Mouse (Mus musculus): Measurements from ENCODE around the gene Evpl. TPM values are rescaled to one million over a fixed set of nuclear protein-coding genes. Genes with fewer than 3 reads are reported as not detected.
A peak's percentile ranks its signal among the peaks of the same experiment; 100 is the strongest.

Evpl gene
- polyA plus RNA-seq, 1 experiment from 2014 or later: 0.62 TPM

DNA sequence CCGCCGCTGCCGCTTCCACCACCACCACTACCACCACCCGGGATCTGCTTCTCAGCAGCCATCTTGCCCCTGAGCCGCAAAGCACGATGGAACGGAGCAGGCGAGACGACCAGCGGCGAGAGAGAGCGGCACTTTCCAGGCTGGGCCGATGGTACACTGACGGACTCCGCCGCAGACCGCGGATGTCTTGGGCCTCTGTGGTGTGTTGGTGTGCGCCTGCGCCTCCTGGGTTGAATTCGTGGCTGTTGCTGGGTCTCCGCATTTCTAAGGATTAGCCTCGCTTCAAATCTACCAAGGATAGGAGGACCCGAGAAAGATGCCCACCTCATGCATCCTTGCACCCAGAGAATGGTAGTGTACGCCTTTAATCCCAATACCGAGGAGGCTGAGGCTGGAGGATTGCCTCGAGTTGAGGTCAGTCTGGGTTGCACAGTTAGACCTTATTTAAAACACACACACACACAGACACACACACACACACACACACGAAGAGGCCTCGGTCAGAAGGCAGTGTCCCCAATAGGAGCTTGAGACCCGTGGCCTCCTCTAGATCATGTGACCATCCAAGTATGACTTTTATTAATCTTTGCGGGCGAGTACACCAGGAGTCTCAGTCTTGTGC is 36.3 kb upstream of the Evpl start, which contains the start of gene Srp68:
TSS of gene Srp68 (minus strand) at position 173 of the 622 bp plus-strand sequence.
- peak within 1 kb of the TSS; percentile 93 for H3K4me3 ChIP-seq (replicated peaks; ENCODE audit: low read length)
- DNase-seq (ENCODE audit: low spot score): peak; percentile 94
- WGBS: 4% methylated on average over 32 of the region's 32 CpGs
- peak; percentile 98 for ATAC-seq (ENCODE audit: low FRiP score)
- peak within 1 kb of the TSS; percentile 89 for H3K27ac ChIP-seq
- H3K27me3 ChIP-seq (ENCODE audit: control insufficient read depth, insufficient read depth, low read length): no peaks in the 10 kb centered on the region
- H3K4me2 ChIP-seq (replicated peaks): peak within 1 kb of the TSS; percentile 93
- no peaks in the 10 kb centered on the region for H3K9me3 ChIP-seq (ENCODE audit: control insufficient read depth, low read length)
- peaks cover 15% of the 10 kb centered on the region for H3K4me1 ChIP-seq (replicated peaks; ENCODE audit: control insufficient read depth, insufficient read depth, low read length)
- peak within 1 kb of the TSS; percentile 93 for H3K9ac ChIP-seq
- H3K36me3 ChIP-seq (replicated peaks; ENCODE audit: control insufficient read depth, insufficient read depth): peaks cover 32% of the 10 kb centered on the region

DNA sequence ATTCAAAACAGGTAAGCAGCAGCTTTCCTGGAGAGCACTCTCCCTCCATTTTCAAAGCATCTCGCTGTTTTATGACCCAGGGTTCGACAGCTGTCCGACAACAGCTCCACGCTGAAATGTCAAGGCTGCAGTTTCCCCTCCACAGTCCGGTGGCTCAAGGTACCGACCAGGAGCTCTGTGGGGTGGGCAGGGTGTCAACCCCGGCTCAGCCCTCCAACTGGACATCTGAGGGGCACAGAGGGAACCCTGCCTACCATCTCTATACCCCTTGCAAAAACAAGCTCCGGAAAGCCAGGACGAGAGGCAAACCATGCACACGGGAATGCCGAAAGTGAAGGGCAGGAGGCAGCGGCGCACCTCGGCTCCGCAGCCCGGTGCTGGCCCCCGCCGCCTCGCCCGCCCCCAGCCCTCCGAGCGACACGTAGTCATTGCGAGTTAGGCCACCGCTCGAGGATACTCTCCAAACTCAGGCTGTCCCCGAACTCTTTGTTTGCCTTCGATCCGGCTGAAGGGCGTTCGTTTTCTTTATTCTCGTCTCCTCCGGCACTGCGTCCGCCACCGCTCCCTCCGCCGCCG is 35.7 kb upstream of the Evpl start:
- Histone ChIP-seq H3K4me1 (replicated peaks; ENCODE audit: control insufficient read depth, insufficient read depth, low read length) (peaks cover 15% of the 10 kb centered on the region), H3K9ac (peak overlapping the region; percentile 93), H3K36me3 (replicated peaks; ENCODE audit: control insufficient read depth, insufficient read depth) (peaks cover 38% of the 10 kb centered on the region), H3K4me2 (replicated peaks) (peak overlapping the region; percentile 93), H3K27me3 (ENCODE audit: control insufficient read depth, insufficient read depth, low read length) (no peaks in the 10 kb centered on the region), H3K4me3 (replicated peaks; ENCODE audit: low read length) (peak overlapping the region; percentile 93), H3K27ac (peak overlapping the region; percentile 40; the same call in 1 of the 2 replicates), H3K9me3 (ENCODE audit: control insufficient read depth, low read length) (no peaks in the 10 kb centered on the region)
- under 1% methylated on average over 39 of the region's 39 CpGs for WGBS
- DNase-seq (ENCODE audit: low spot score) (no peak), ATAC-seq (ENCODE audit: low FRiP score) (peak; percentile 47; the same call in 1 of the 2 replicates)

DNA sequence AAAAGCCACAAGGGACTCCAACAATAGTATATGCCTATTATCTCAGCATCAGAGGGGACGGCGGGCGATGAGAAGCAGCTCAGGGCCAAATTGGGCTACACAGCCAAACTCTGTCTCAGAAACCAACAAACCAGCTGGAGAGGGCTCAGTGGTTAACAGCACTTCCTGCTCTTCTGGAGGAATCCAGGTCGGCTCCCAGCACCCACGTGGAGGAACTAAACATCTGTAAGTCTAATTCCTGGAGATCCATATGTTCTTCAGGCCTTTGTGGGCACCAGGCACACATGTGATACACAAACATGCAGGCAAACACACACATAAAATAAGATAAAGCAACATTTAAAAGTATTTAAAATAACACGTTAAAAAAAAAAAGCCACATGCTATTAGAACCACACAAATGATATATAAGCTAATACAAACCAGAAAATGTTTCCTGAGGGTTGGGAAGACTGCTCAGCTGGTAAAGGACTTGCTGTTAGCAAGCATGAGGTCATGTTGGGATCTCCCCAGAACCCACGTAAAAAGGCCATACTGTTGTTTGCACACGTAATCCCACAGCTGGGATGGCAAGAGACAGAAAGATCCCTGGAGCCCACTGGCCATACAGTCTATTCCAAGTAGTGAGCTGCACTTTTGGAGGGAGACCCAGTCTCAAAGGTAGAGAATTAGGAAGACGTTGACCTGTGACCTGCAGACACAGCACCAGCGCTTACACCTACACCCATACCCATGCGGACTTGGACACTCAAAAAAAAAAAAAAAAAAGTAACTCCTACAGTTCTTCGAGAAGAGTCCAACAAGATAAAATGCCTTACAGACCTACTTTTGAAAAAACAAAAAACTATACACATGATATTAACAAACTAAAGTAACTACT is 35.0 kb upstream of the Evpl start:
- H3K36me3 ChIP-seq (replicated peaks; ENCODE audit: control insufficient read depth, insufficient read depth): peaks cover 45% of the 10 kb centered on the region
- H3K4me2 ChIP-seq (replicated peaks): peak overlapping the region; percentile 93
- H3K27ac ChIP-seq: no peak overlapping the region
- peak overlapping the region; percentile 93 for H3K4me3 ChIP-seq (replicated peaks; ENCODE audit: low read length)
- no peaks in the 10 kb centered on the region for H3K9me3 ChIP-seq (ENCODE audit: control insufficient read depth, low read length)
- WGBS: 66% methylated on average over 12 of the region's 12 CpGs
- peaks cover 15% of the 10 kb centered on the region for H3K4me1 ChIP-seq (replicated peaks; ENCODE audit: control insufficient read depth, insufficient read depth, low read length)
- H3K27me3 ChIP-seq (ENCODE audit: control insufficient read depth, insufficient read depth, low read length): no peaks in the 10 kb centered on the region
- ATAC-seq (ENCODE audit: low FRiP score) (no peak), DNase-seq (ENCODE audit: low spot score) (no peak)
- H3K9ac ChIP-seq: peak overlapping the region; percentile 93

DNA sequence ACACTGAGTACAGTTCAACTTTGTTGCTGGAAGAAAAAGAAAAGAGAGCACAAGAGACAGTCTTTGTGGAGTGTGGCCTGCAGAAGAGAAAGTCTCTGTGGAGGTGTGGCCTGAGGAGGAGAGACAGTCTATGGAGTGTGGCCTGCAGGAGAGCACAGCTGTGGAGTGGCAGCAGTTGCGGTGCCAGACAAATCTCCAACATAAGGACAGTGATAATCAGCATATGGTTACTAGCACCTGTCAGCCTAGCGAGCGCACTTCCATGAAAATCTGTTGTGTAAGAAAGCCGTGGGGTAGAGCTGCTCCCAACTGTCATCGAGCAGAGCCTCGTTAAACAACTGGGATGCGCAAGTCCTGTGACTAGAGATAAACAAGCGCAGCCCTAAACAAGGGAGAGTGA is 31.7 kb upstream of the Evpl start:
- 86% methylated on average over 8 of the region's 8 CpGs for WGBS
- H3K4me2 ChIP-seq (replicated peaks): no peak overlapping the region
- H3K9me3 ChIP-seq (ENCODE audit: control insufficient read depth, low read length): no peaks in the 10 kb centered on the region
- no peak for DNase-seq (ENCODE audit: low spot score)
- no peak for ATAC-seq (ENCODE audit: low FRiP score)
- no peaks in the 10 kb centered on the region for H3K27me3 ChIP-seq (ENCODE audit: control insufficient read depth, insufficient read depth, low read length)
- H3K27ac ChIP-seq: no peak overlapping the region
- no peak overlapping the region for H3K9ac ChIP-seq
- H3K36me3 ChIP-seq (replicated peaks; ENCODE audit: control insufficient read depth, insufficient read depth): peaks cover 76% of the 10 kb centered on the region
- peaks cover 11% of the 10 kb centered on the region for H3K4me1 ChIP-seq (replicated peaks; ENCODE audit: control insufficient read depth, insufficient read depth, low read length)
- H3K4me3 ChIP-seq (replicated peaks; ENCODE audit: low read length): no peak overlapping the region

DNA sequence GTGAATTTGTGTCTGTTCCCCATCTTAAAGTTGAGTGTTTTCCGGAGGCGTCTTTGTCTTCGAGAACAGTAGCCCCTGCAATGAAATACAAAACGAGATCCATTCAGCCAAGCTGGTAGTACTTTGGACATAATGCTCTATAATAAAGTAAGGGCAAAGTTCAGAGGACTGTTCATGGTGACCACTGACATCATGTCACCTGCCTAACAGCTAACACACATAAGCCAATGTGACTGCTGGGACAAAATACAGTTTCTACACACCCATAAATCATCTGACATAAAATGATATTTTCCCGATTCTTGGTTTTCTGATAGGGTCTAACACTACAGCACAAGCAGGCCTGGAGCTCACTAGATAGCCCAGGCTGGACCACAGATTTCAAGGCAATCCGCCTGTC is 30.4 kb upstream of the Evpl start:
- ATAC-seq (ENCODE audit: low FRiP score) (no peak), DNase-seq (ENCODE audit: low spot score) (no peak)
- no peak overlapping the region for H3K27ac ChIP-seq
- H3K4me2 ChIP-seq (replicated peaks): no peak overlapping the region
- no peaks in the 10 kb centered on the region for H3K27me3 ChIP-seq (ENCODE audit: control insufficient read depth, insufficient read depth, low read length)
- no peaks in the 10 kb centered on the region for H3K9me3 ChIP-seq (ENCODE audit: control insufficient read depth, low read length)
- H3K4me1 ChIP-seq (replicated peaks; ENCODE audit: control insufficient read depth, insufficient read depth, low read length): peaks cover 10% of the 10 kb centered on the region
- WGBS: 96% methylated on average over 6 of the region's 6 CpGs
- H3K4me3 ChIP-seq (replicated peaks; ENCODE audit: low read length): no peak overlapping the region
- H3K36me3 ChIP-seq (replicated peaks; ENCODE audit: control insufficient read depth, insufficient read depth): peaks cover 88% of the 10 kb centered on the region
- no peak overlapping the region for H3K9ac ChIP-seq

DNA sequence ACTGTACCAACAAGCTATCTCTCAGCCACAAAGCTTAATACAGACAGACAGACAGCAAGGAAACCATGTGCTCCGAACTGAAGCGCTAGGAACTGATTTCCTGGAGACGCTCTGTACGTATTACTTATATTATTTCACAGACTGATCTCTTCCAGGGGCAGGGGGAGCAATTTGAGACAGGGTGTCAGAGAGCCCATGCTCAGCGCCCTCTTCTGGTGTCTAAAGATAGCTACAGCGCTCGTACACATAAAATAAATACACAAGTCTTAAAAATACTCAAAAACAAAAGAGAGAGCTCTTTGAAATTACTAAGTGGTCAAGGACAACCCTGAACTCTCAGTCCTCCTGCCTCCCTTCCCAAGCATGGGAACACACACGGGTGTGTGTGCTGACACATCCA is 29.8 kb upstream of the Evpl start:
- DNase-seq (ENCODE audit: low spot score) (no peak), ATAC-seq (ENCODE audit: low FRiP score) (no peak)
- peaks cover 95% of the 10 kb centered on the region for H3K36me3 ChIP-seq (replicated peaks; ENCODE audit: control insufficient read depth, insufficient read depth)
- no peaks in the 10 kb centered on the region for H3K9me3 ChIP-seq (ENCODE audit: control insufficient read depth, low read length)
- no peaks in the 10 kb centered on the region for H3K27me3 ChIP-seq (ENCODE audit: control insufficient read depth, insufficient read depth, low read length)
- 90% methylated on average over 8 of the region's 8 CpGs for WGBS
- no peak overlapping the region for H3K27ac ChIP-seq
- no peak overlapping the region for H3K4me2 ChIP-seq (replicated peaks)
- no peak overlapping the region for H3K4me3 ChIP-seq (replicated peaks; ENCODE audit: low read length)
- no peak overlapping the region for H3K9ac ChIP-seq
- H3K4me1 ChIP-seq (replicated peaks; ENCODE audit: control insufficient read depth, insufficient read depth, low read length): peaks cover 4% of the 10 kb centered on the region

DNA sequence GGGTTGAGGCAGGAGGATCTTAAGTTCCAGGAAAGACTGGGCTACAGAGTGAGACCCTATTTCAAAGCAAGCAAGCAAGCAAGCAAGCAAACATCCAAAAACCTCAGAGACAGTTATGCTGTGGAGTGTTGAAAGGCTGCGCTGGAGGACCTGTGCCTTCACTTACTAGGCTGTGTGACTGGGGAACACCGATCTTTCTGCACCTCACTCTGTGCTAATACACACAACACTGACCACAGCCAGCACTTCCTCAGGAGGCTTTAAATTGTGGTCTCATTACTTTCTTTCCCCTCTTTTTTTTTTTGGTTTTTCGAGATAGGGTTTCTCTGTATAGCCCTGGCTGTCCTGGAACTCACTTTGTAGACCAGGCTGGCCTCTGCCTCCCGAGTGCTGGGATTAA is 28.0 kb upstream of the Evpl start:
- Histone ChIP-seq H3K9ac (no peak overlapping the region), H3K27ac (no peak overlapping the region), H3K27me3 (ENCODE audit: control insufficient read depth, insufficient read depth, low read length) (no peaks in the 10 kb centered on the region), H3K4me2 (replicated peaks) (no peak overlapping the region), H3K4me1 (replicated peaks; ENCODE audit: control insufficient read depth, insufficient read depth, low read length) (no peaks in the 10 kb centered on the region), H3K36me3 (replicated peaks; ENCODE audit: control insufficient read depth, insufficient read depth) (peaks cover 98% of the 10 kb centered on the region), H3K9me3 (ENCODE audit: control insufficient read depth, low read length) (no peaks in the 10 kb centered on the region), H3K4me3 (replicated peaks; ENCODE audit: low read length) (no peak overlapping the region)
- WGBS: 89% methylated on average over 4 of the region's 4 CpGs
- ATAC-seq (ENCODE audit: low FRiP score) (no peak), DNase-seq (ENCODE audit: low spot score) (no peak)

DNA sequence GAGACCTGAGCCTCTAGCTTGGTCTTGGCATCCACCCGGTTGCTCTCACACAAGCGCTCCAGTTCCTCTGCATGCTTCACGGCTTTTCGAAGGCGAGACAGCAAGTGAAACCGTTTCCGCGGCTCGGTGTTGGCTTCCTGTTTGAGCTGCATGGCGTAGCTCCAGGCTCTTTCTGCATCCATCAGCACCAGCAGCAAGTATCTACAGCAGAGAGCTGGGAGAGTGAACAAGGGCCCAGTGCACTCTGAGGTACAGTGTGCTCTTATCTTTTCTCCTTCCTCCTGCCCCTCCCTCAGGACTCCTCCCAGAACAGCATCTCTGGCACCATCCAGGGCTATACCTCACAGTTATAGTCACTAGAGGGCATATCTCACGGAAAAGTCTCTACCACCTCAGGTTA is 27.5 kb upstream of the Evpl start:
- peaks cover 98% of the 10 kb centered on the region for H3K36me3 ChIP-seq (replicated peaks; ENCODE audit: control insufficient read depth, insufficient read depth)
- DNase-seq (ENCODE audit: low spot score): no peak

DNA sequence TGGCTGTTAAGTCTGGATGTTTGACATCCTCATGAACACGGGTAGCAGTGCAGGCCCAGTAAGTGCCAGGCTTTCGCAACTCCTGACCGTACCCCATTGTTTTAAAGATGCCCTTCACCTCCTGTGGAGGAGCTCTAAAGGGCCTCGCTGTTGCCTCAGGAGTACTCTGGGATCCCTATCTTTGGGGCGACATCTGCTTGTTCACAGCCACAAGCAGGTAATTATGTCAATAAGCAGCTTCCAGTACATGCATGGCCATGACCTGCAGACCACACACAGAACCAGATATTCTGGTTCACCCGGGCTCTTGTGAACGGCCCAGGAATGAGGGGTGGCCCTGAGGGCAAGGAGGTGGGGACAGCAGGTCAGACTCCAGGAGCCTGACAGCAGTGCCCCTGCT is 22.4 kb upstream of the Evpl start:
- H3K4me3 ChIP-seq (replicated peaks; ENCODE audit: low read length): no peak overlapping the region
- H3K4me1 ChIP-seq (replicated peaks; ENCODE audit: control insufficient read depth, insufficient read depth, low read length): no peaks in the 10 kb centered on the region
- DNase-seq (ENCODE audit: low spot score) (no peak), ATAC-seq (ENCODE audit: low FRiP score) (no peak)
- no peak overlapping the region for H3K9ac ChIP-seq
- no peak overlapping the region for H3K27ac ChIP-seq
- no peaks in the 10 kb centered on the region for H3K9me3 ChIP-seq (ENCODE audit: control insufficient read depth, low read length)
- H3K4me2 ChIP-seq (replicated peaks): no peak overlapping the region
- H3K36me3 ChIP-seq (replicated peaks; ENCODE audit: control insufficient read depth, insufficient read depth): peaks cover 95% of the 10 kb centered on the region
- no peaks in the 10 kb centered on the region for H3K27me3 ChIP-seq (ENCODE audit: control insufficient read depth, insufficient read depth, low read length)
- 89% methylated on average over 7 of the region's 7 CpGs for WGBS

More for the DNA sequence above, 27.5 kb upstream of the Evpl start:
- Histone ChIP-seq H3K9ac (no peak overlapping the region), H3K27ac (no peak overlapping the region), H3K4me3 (replicated peaks; ENCODE audit: low read length) (no peak overlapping the region), H3K4me2 (replicated peaks) (no peak overlapping the region), H3K4me1 (replicated peaks; ENCODE audit: control insufficient read depth, insufficient read depth, low read length) (no peaks in the 10 kb centered on the region), H3K27me3 (ENCODE audit: control insufficient read depth, insufficient read depth, low read length) (no peaks in the 10 kb centered on the region), H3K9me3 (ENCODE audit: control insufficient read depth, low read length) (no peaks in the 10 kb centered on the region)
- WGBS: 93% methylated on average over 11 of the region's 11 CpGs
- ATAC-seq (ENCODE audit: low FRiP score): no peak
